Mouse (Mus musculus) retina, adult 2 months (tissue): ENCODE measurements around the gene Irf7.
A peak's percentile ranks its signal among the peaks of the same experiment; 100 is the strongest.

Experiments used
- DNase-seq: peaks from one replicate; pipeline ENCODE4 v3.0.0-alpha.2; 2012; ENCODE audit warnings: low read depth, low spot score

Irf7 gene

GRCm38 (mm10) chr7:141220377-141220776, 45.9 kb downstream of the Irf7 start:
- DNase-seq: no peak

GRCm38 (mm10) chr7:141219558-141220099, 46.7 kb downstream of the Irf7 start:
- DNase-seq: no peak

DNA sequence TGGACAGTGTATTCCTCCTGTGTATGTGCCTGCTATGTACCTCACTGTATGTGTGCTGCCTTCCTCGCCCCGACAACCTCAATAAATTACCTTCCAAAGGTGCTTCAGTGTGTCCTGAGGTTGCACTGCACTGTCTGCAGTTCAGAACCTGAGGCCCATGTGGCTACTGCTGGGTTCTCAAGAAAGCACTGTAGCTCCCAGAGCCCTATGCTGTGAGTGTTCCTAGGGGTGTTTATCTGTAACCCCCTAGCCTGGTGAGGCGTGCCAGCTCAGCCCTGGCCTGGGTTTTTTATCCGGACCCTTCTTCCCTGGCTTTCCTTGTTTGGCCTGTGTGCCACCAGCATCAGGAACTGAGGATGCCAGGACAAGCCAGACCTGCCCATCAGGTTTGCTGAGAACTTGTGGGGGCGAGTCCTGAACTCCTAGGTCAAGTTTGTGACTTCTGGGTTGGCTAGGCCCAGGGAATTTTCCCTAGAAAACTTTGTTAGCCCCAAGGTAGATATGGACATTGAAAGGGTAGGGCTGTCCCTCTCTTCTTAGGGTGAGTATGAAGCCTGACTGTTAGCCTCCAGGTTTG, 47.6 kb downstream of the Irf7 start:
- no peak for DNase-seq

DNA sequence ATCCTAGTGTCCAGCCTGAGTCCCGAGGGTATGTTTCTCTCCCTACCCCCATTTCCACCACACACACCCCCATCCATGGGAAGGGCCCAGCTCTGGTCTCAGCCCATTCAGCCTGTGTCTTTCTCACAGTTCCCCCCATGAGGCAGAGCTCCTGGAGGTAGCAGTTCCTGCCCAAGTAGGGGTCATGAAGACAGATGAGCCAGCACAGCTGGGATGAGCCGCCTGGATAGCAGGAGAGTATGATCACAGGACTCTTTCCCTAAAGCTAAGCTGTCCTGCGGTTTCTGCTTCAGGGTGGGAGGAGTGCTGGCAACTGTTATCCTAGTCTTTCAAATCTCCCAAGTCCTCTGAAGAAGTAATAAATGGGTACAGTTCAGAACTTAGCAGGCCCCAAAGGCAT, 48.1 kb downstream of the Irf7 start:
- DNase-seq: no peak

GRCm38 (mm10) chr7:141217343-141218013, 48.8 kb downstream of the Irf7 start:
- DNase-seq: no peak

DNA sequence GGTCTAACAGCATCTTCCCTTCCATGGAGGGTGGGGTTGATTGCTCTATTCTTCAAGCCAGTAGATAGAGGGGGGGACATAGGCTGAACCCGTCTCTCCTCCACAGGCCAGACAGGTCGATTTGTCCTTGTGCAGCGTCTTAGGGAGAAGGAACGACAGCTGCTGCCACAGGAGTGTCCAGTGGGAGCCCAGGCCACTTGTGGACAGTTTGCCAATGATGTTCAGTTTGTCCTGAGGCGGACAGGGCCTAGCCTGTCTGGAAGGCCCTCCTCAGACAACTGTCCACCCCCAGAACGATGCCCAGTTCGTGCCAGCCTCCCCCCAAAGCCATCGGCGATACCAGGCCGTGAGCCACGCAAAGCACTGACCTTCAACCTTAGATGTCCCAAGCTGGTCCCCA, 49.4 kb downstream of the Irf7 start:
- no peak for DNase-seq

GRCm38 (mm10) chr7:141215880-141216733, 50.2 kb downstream of the Irf7 start:
- DNase-seq: no peak

GRCm38 (mm10) chr7:141215101-141215879, 51.0 kb downstream of the Irf7 start, which contains the start of gene Rassf7:
Gene Rassf7 (plus strand): TSS chr7:141215860.
- DNase-seq: peak; percentile 80

GRCm38 (mm10) chr7:141214310-141214709, 52.0 kb downstream of the Irf7 start:
- no peak for DNase-seq

DNA sequence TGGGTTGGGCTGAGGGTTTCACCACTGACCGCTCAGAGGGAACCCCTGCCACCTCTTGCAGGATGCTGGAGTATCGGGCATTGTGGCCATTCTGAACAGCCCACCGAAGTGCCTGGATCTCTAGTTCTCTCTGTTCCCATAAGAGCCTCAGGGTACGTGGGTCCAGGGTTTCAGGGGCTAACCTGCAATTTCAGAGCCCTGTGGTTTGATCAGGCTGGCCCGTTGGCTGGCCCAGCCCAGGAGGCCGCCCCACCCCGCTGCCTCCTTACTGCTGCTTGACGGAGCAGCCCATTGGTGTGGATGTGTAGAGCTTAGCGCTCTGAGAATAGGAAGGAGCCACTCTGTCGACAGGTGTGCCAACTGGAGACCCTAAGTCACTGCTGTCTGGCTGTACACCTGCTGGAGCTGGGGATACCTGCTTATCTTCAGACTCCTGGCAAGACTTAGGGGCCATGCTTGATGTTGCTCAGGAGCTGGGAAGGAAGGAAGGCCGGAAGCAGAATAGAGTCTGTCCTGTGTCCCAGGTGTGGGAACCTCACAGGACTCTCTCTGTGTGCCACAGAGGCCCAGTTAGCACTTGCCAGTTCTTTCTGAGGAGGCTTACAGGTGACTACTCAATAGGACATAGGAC, 52.6 kb downstream of the Irf7 start, which contains the start of gene Lmntd2:
Lmntd2 (minus strand) TSS at position 476 of the 631 bp plus-strand sequence.
- no peak for DNase-seq

GRCm38 (mm10) chr7:141213133-141213532, 53.1 kb downstream of the Irf7 start:
- DNase-seq: no peak
